Mouse (Mus musculus): ENCODE results near the gene Angptl6. TPM values are rescaled to one million over a fixed set of nuclear protein-coding genes. Genes with fewer than 3 reads are reported as not detected.

Gene Angptl6
- polyA plus RNA-seq, 1 experiment from 2014 or later, result 8.2 TPM

GRCm38 (mm10) chr9:20834881-20835280 lies 44.6 kb downstream of the Angptl6 start:
- 73% methylated on average over 1 of the region's 1 CpGs for WGBS

GRCm38 (mm10) chr9:20830901-20831643 lies 48.5 kb downstream of the Angptl6 start:
- Histone ChIP-seq H3K4me3 (replicated peaks; ENCODE audit: low read length) (no peak overlapping the region), H3K9ac (ENCODE audit: low read length) (peak overlapping the region; percentile 34), H3K4me1 (ENCODE audit: control insufficient read depth, insufficient read depth, low read length) (peaks cover 6% of the 10 kb centered on the region; the same call in 1 of the 2 replicates), H3K36me3 (ENCODE audit: control insufficient read depth, insufficient read depth, low read length) (no peaks in the 10 kb centered on the region), H3K27ac (ENCODE audit: low read length) (no peak overlapping the region; the same call in none of the 2 replicates), H3K4me2 (ENCODE audit: low read depth, low read length) (no peak overlapping the region), H3K9me3 (replicated peaks; ENCODE audit: control insufficient read depth, low read length) (no peaks in the 10 kb centered on the region), H3K27me3 (ENCODE audit: control insufficient read depth, insufficient read depth, low read length) (no peaks in the 10 kb centered on the region)
- WGBS, result 16% methylated on average over 19 of the region's 19 CpGs
- peak; percentile 86 for ATAC-seq (ENCODE audit: insufficient read depth, low FRiP score)

More at GRCm38 (mm10) chr9:20834881-20835280, 44.6 kb downstream of the Angptl6 start:
- H3K36me3 ChIP-seq (ENCODE audit: control insufficient read depth, insufficient read depth, low read length), result no peaks in the 10 kb centered on the region
- no peak overlapping the region for H3K4me2 ChIP-seq (ENCODE audit: low read depth, low read length)
- H3K27ac ChIP-seq (ENCODE audit: low read length), result no peak overlapping the region
- no peaks in the 10 kb centered on the region for H3K9me3 ChIP-seq (replicated peaks; ENCODE audit: control insufficient read depth, low read length)
- no peaks in the 10 kb centered on the region for H3K27me3 ChIP-seq (ENCODE audit: control insufficient read depth, insufficient read depth, low read length)
- no peak for ATAC-seq (ENCODE audit: insufficient read depth, low FRiP score)
- peaks cover 6% of the 10 kb centered on the region; the same call in 1 of the 2 replicates for H3K4me1 ChIP-seq (ENCODE audit: control insufficient read depth, insufficient read depth, low read length)
- no peak overlapping the region for H3K9ac ChIP-seq (ENCODE audit: low read length)
- no peak overlapping the region for H3K4me3 ChIP-seq (replicated peaks; ENCODE audit: low read length)

GRCm38 (mm10) chr9:20828127-20828526 lies 51.4 kb downstream of the Angptl6 start:
- no peak overlapping the region for H3K4me3 ChIP-seq (replicated peaks; ENCODE audit: low read length)
- peaks cover 6% of the 10 kb centered on the region; the same call in 1 of the 2 replicates for H3K4me1 ChIP-seq (ENCODE audit: control insufficient read depth, insufficient read depth, low read length)
- no peak overlapping the region for H3K27ac ChIP-seq (ENCODE audit: low read length)
- H3K36me3 ChIP-seq (ENCODE audit: control insufficient read depth, insufficient read depth, low read length), result no peaks in the 10 kb centered on the region
- 90% methylated on average over 1 of the region's 1 CpGs for WGBS
- H3K9me3 ChIP-seq (replicated peaks; ENCODE audit: control insufficient read depth, low read length), result no peaks in the 10 kb centered on the region
- H3K9ac ChIP-seq (ENCODE audit: low read length), result no peak overlapping the region
- no peak for ATAC-seq (ENCODE audit: insufficient read depth, low FRiP score)
- no peaks in the 10 kb centered on the region for H3K27me3 ChIP-seq (ENCODE audit: control insufficient read depth, insufficient read depth, low read length)
- H3K4me2 ChIP-seq (ENCODE audit: low read depth, low read length), result no peak overlapping the region

- ATAC-seq (ENCODE audit: insufficient read depth, low FRiP score), result peak; percentile 44; the same call in 1 of the 2 replicates
- Histone ChIP-seq H3K4me1 (ENCODE audit: control insufficient read depth, insufficient read depth, low read length) (peaks cover 5% of the 10 kb centered on the region; the same call in 1 of the 2 replicates), H3K4me3 (replicated peaks; ENCODE audit: low read length) (no peak overlapping the region), H3K27me3 (ENCODE audit: control insufficient read depth, insufficient read depth, low read length) (no peaks in the 10 kb centered on the region), H3K36me3 (ENCODE audit: control insufficient read depth, insufficient read depth, low read length) (no peaks in the 10 kb centered on the region), H3K9ac (ENCODE audit: low read length) (no peak overlapping the region), H3K27ac (ENCODE audit: low read length) (no peak overlapping the region), H3K4me2 (ENCODE audit: low read depth, low read length) (no peak overlapping the region), H3K9me3 (replicated peaks; ENCODE audit: control insufficient read depth, low read length) (no peaks in the 10 kb centered on the region)
- WGBS, result 43% methylated on average over 5 of the region's 5 CpGs
Observed at GRCm38 (mm10) chr9:20825781-20826180, 53.7 kb downstream of the Angptl6 start.

Small RNA genes within 50 kb of the gene (microRNA-seq; reads per million reads assigned to microRNA genes)
- gene Mir7081, result not detected

Other genes with a start within 250 kb of the Angptl6 start
- gene Ubl5, start 236.8 kb downstream of the Angptl6 start, polyA plus RNA-seq (2015; fragmentation: Nextera tagmentation; extraction: Ambion mirVana), result 345 and 393 TPM in 2 replicates
- 15.5 and 17.8 TPM in 2 replicates for gene Fbxl12, start 235.0 kb downstream of the Angptl6 start, polyA plus RNA-seq (2015; fragmentation: Nextera tagmentation; extraction: Ambion mirVana)
- gene Pin1, start 227.6 kb downstream of the Angptl6 start, polyA plus RNA-seq (2015; fragmentation: Nextera tagmentation; extraction: Ambion mirVana), result 40.7 and 41.6 TPM in 2 replicates
- 7.4 and 8.3 TPM in 2 replicates for gene Olfm2, start 133.4 kb downstream of the Angptl6 start, polyA plus RNA-seq (2015; fragmentation: Nextera tagmentation; extraction: Ambion mirVana)
- gene Col5a3, start 64.7 kb downstream of the Angptl6 start, polyA plus RNA-seq (2015; fragmentation: Nextera tagmentation; extraction: Ambion mirVana), result 3.1 and 3.3 TPM in 2 replicates
- not detected in 2 replicates for gene Rdh8, start 61.2 kb downstream of the Angptl6 start, polyA plus RNA-seq (2015; fragmentation: Nextera tagmentation; extraction: Ambion mirVana)
- 14.2 and 16.8 TPM in 2 replicates for gene A230050P20Rik, start 11.1 kb downstream of the Angptl6 start, polyA plus RNA-seq (2015; fragmentation: Nextera tagmentation; extraction: Ambion mirVana)
- gene Ppan, start 8.4 kb upstream of the Angptl6 start, polyA plus RNA-seq (2015; fragmentation: Nextera tagmentation; extraction: Ambion mirVana), result 74.6 and 77.5 TPM in 2 replicates
- gene Eif3g, start 18.9 kb upstream of the Angptl6 start, polyA plus RNA-seq (2015; fragmentation: Nextera tagmentation; extraction: Ambion mirVana), result 272 and 293 TPM in 2 replicates
- gene Dnmt1, start 80.2 kb upstream of the Angptl6 start, polyA plus RNA-seq (2015; fragmentation: Nextera tagmentation; extraction: Ambion mirVana), result 75.5 and 75.7 TPM in 2 replicates
- 38.2 and 39.9 TPM in 2 replicates for gene S1pr2, start 97.1 kb upstream of the Angptl6 start, polyA plus RNA-seq (2015; fragmentation: Nextera tagmentation; extraction: Ambion mirVana)
- gene Mrpl4, start 123.0 kb upstream of the Angptl6 start, polyA plus RNA-seq (2015; fragmentation: Nextera tagmentation; extraction: Ambion mirVana), result 131 and 141 TPM in 2 replicates
- gene Icam1, start 136.3 kb upstream of the Angptl6 start, polyA plus RNA-seq (2015; fragmentation: Nextera tagmentation; extraction: Ambion mirVana), result 15.0 and 16.3 TPM in 2 replicates
- gene Icam4, start 149.6 kb upstream of the Angptl6 start, polyA plus RNA-seq (2015; fragmentation: Nextera tagmentation; extraction: Ambion mirVana), result 5.9 and 8.6 TPM in 2 replicates
- gene Icam5, start 152.3 kb upstream of the Angptl6 start, polyA plus RNA-seq (2015; fragmentation: Nextera tagmentation; extraction: Ambion mirVana), result 0.14 and 0.15 TPM in 2 replicates
- gene Zglp1, start 187.4 kb upstream of the Angptl6 start, polyA plus RNA-seq (2015; fragmentation: Nextera tagmentation; extraction: Ambion mirVana), result 0.46 and 0.89 TPM in 2 replicates
- 0.26 and 0.49 TPM in 2 replicates for gene Gm49373, start 193.4 kb upstream of the Angptl6 start, polyA plus RNA-seq (2015; fragmentation: Nextera tagmentation; extraction: Ambion mirVana)
- gene Fdx1l, start 193.9 kb upstream of the Angptl6 start, polyA plus RNA-seq (2015; fragmentation: Nextera tagmentation; extraction: Ambion mirVana), result 48.7 and 49.7 TPM in 2 replicates
- gene Gm38431, start 212.3 kb upstream of the Angptl6 start, polyA plus RNA-seq (2015; fragmentation: Nextera tagmentation; extraction: Ambion mirVana), result 1.2 and 2.1 TPM in 2 replicates
- gene Raver1, start 212.3 kb upstream of the Angptl6 start, polyA plus RNA-seq (2015; fragmentation: Nextera tagmentation; extraction: Ambion mirVana), result 40.3 and 40.8 TPM in 2 replicates